Mouse (Mus musculus): Measurements from ENCODE around the gene Inppl1. TPM values are rescaled to one million over a fixed set of nuclear protein-coding genes. Genes with fewer than 3 reads are reported as not detected.

Inppl1 gene
- polyA plus RNA-seq, 3 experiments from 2014 or later, result 2.2 to 5.1 (median 4.0) TPM

Other genes starting within 250 kb of the Inppl1 start
- gene Clpb, start 174.6 kb downstream of the Inppl1 start, polyA plus RNA-seq (2017; shearing (Covaris generic)), result 10 to 100 TPM in 2 of 3 experiments, 1 to 10 TPM in 1; 9.1 to 12.4 (median 10.7) TPM
- gene Phox2a, start 19.9 kb downstream of the Inppl1 start, polyA plus RNA-seq (2017; shearing (Covaris generic)), result not detected
- gene Folr2, start 19.0 kb upstream of the Inppl1 start, polyA plus RNA-seq (2017; shearing (Covaris generic)), result not detected
- 10 to 100 TPM; 43.6 to 59.7 (median 52.5) TPM for gene Anapc15, start 25.5 kb upstream of the Inppl1 start, polyA plus RNA-seq (2017; shearing (Covaris generic))
- gene Folr1, start 32.6 kb upstream of the Inppl1 start, polyA plus RNA-seq (2017; shearing (Covaris generic)), result not detected
- gene Lamtor1, start 67.7 kb upstream of the Inppl1 start, polyA plus RNA-seq (2017; shearing (Covaris generic)), result 100 to 1,000 TPM in 2 of 3 experiments, 10 to 100 TPM in 1; 96.6 to 125 (median 118) TPM
- gene Tomt, start 68.1 kb upstream of the Inppl1 start, polyA plus RNA-seq (2017; shearing (Covaris generic)), result under 1 TPM in 2 of 3 experiments, not detected in 1; 0.26 to 0.83 TPM
- 1 to 10 TPM; 1.4 to 6.2 (median 4.0) TPM for gene Lrrc51, start 95.7 kb upstream of the Inppl1 start, polyA plus RNA-seq (2017; shearing (Covaris generic))
- 10 to 100 TPM; 66.2 to 75.4 (median 71.3) TPM for gene Numa1, start 95.9 kb upstream of the Inppl1 start, polyA plus RNA-seq (2017; shearing (Covaris generic))
- gene Il18bp, start 180.5 kb upstream of the Inppl1 start, polyA plus RNA-seq (2017; shearing (Covaris generic)), result 1 to 10 TPM; 5.8 to 7.4 (median 5.9) TPM
- 10 to 100 TPM; 23.2 to 32.3 (median 28.7) TPM for gene Rnf121, start 227.2 kb upstream of the Inppl1 start, polyA plus RNA-seq (2017; shearing (Covaris generic))
- 10 to 100 TPM; 17.6 to 31.1 (median 20.3) TPM for gene Xndc1, start 227.3 kb upstream of the Inppl1 start, polyA plus RNA-seq (2017; shearing (Covaris generic))
- under 1 TPM; 0.24 to 0.93 (median 0.51) TPM for gene Xntrpc, start 227.5 kb upstream of the Inppl1 start, polyA plus RNA-seq (2017; shearing (Covaris generic))
- under 1 TPM in 1 of 3 experiments, not detected in 2; 0.15 TPM for gene Trpc2, start 244.9 kb upstream of the Inppl1 start, polyA plus RNA-seq (2017; shearing (Covaris generic))